Mouse (Mus musculus) kidney, adult 2 months (tissue): ENCODE measurements around the gene Hmgcs2. TPM values are rescaled to one million over a fixed set of nuclear protein-coding genes. Genes with fewer than 3 reads are reported as not detected.
A peak's percentile ranks its signal among the peaks of the same experiment; 100 is the strongest.

Experiments
- DNase-seq: peaks from one replicate; pipeline ENCODE4 v3.0.0; 2021
- H3K27ac ChIP-seq: fragments of 200-500 bp; 2 replicates; pipeline ENCODE4 v1.5.1; 2012; ENCODE audit warnings: low read depth, low read length, control low read depth, inconsistent platforms; ENCODE audit not compliant: insufficient read depth
- H3K27me3 ChIP-seq: fragments of 200-500 bp; replicated peaks from 2 replicates; pipeline ENCODE4 v1.6.1; 2012; ENCODE audit warnings: mild to moderate bottlenecking, moderate library complexity, low read length, inconsistent platforms; ENCODE audit not compliant: control insufficient read depth, insufficient read depth
- H3K36me3 ChIP-seq: fragments of 200-500 bp; 2 replicates; pipeline ENCODE4 v1.6.1; 2012; ENCODE audit warnings: mild to moderate bottlenecking, moderate library complexity, low read length, inconsistent platforms; ENCODE audit not compliant: control insufficient read depth, insufficient read depth
- H3K4me1 ChIP-seq: fragments of 200-500 bp; 2 replicates; pipeline ENCODE4 v1.6.1; 2011; ENCODE audit warnings: low read length; ENCODE audit not compliant: control insufficient read depth, insufficient read depth
- H3K4me3 ChIP-seq: fragments of 200-500 bp; 2 replicates; pipeline ENCODE4 v1.5.1; 2011; ENCODE audit warnings: mild to moderate bottlenecking, low read depth, low read length, control low read depth; ENCODE audit not compliant: insufficient read depth
- CTCF ChIP-seq: fragments of 200-500 bp; conservative IDR thresholded peaks from 2 replicates; pipeline ENCODE4 v1.5.1; 2011; ENCODE audit warnings: low read depth, mild to moderate bottlenecking, control low read depth, low read length, moderate library complexity, mixed read lengths; ENCODE audit not compliant: insufficient read depth, insufficient read length
- POLR2A ChIP-seq: fragments of 200-500 bp; IDR thresholded peaks from one replicate; pipeline ENCODE4 v1.6.1; 2011; ENCODE audit warnings: low read depth, low read length, control low read depth
- WGBS: fragments of 180-500 bp; shearing (Covaris S2); methylation state at CpG from one replicate; pipeline ENCODE4 v1.1.7; 2018; 5-methylcytosine and 5-hydroxymethylcytosine counted together
- polyA plus RNA-seq: library from polyadenylated mRNA; depleted of rRNA; stranded (reverse); fragments of >200 nt; gene quantifications from 2 replicates; pipeline ENCODE4 v1.2.3, GENCODE M21; 2012

Gene Hmgcs2
- polyA plus RNA-seq, 1 experiment: 39.0 TPM

DNA sequence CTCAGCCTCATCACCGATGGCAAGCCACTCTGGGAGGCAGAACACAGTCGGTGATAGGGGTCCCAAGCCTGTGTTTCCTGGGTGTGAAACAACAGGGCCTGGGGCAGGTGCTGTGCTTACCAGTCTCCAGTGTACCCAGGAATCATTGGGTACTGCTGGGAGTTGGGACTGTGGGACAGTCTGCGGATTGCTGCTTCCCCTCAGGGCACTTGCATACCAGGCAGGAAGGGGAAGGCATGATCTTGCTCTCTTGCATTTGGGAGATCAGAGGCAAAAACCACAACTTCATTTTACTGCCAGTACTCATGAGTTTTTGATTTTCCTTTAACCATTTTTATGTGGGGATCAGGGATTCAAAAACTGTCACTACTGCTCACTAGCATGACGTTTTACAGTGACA lies 21.5 kb upstream of the Hmgcs2 start:
- Histone ChIP-seq H3K4me1 (peaks cover 20% of the 10 kb centered on the region), H3K27me3 (no peaks in the 10 kb centered on the region), H3K27ac (no peak overlapping the region), H3K4me3 (no peak overlapping the region), H3K36me3 (no peaks in the 10 kb centered on the region)
- DNase-seq: no peak
- TF ChIP-seq CTCF (no peak), POLR2A (no peak)
- 77% methylated on average over 4 of the region's 4 CpGs for WGBS

DNA sequence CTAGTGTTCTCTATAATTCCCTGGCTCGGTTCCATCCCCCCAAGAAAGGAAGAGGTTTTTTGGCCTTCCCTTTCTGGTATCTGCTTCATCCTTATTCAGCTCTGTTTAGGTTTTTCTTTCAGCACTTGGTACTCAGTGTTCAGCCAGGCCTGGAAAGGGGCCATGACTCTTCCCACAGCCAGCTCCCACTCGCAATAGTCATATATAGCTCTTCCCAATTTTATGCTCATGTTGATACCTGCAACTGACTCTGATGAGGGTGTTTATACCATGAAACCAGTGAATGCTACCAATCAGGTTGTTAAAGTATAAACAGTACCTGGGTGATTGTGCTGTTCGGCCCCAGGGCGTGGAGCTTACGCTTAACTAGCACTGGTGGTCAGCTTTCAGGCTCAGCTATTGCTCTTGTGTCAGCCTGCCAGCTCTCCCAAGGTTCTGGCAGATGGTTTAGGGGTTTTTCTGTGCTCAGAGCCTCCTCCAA lies 20.9 kb upstream of the Hmgcs2 start:
- Histone ChIP-seq H3K4me3 (no peak overlapping the region), H3K4me1 (peaks cover 14% of the 10 kb centered on the region), H3K36me3 (no peaks in the 10 kb centered on the region), H3K27ac (no peak overlapping the region), H3K27me3 (no peaks in the 10 kb centered on the region)
- no peak for DNase-seq
- 68% methylated on average over 5 of the region's 5 CpGs for WGBS
- TF ChIP-seq POLR2A (no peak), CTCF (no peak)

DNA sequence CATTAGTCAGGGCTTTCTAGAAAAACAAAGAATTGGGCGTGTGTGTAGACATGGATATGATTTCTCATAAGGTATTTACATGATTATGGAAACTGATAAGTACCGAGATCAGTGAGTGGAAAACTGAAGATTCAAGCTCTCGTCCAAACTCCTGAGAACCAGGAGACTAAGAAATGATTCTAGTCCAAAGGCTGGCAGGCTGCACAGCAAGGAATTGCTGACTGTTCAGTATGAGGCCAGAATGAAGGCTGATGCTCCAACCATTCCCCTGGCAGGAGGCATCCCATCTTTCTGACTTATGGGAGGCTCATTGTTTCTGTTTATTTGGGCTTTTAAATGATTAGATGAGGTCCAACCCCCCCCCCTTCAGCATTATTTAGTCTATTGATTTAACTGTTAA lies 19.7 kb upstream of the Hmgcs2 start:
- Histone ChIP-seq H3K36me3 (no peaks in the 10 kb centered on the region), H3K4me1 (peaks cover 8% of the 10 kb centered on the region; the same call in 1 of the 2 replicates), H3K4me3 (no peak overlapping the region), H3K27me3 (no peaks in the 10 kb centered on the region), H3K27ac (no peak overlapping the region)
- WGBS: 69% methylated on average over 3 of the region's 3 CpGs
- peak; percentile 68 for DNase-seq
- TF ChIP-seq POLR2A (no peak), CTCF (no peak)

DNA sequence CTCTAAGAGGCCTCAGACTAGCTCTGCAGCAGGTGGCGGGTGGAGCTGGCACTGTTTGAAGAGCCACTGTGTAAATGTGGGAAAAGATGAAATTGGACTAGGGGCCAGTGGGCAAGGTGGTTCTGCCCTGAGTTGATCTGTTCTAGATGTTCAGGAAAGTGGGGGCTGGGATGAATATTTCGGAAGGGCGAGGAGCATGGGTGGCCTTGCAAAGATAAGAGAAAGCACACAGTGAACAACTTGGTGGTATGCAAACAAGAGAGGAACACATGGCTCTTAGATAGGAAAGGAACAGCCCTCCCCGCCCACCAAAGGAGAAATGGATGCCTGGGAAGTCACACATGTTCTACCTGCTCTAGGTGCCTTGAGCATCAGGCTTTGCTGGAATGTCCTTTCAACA lies 18.8 kb upstream of the Hmgcs2 start:
- 92% methylated on average over 4 of the region's 4 CpGs for WGBS
- Histone ChIP-seq H3K36me3 (no peaks in the 10 kb centered on the region), H3K4me3 (no peak overlapping the region), H3K4me1 (peaks cover 8% of the 10 kb centered on the region; the same call in 1 of the 2 replicates), H3K27ac (no peak overlapping the region; the same call in 1 of the 2 replicates), H3K27me3 (no peaks in the 10 kb centered on the region)
- no peak for TF ChIP-seq CTCF
- no peak for TF ChIP-seq POLR2A
- no peak for DNase-seq

DNA sequence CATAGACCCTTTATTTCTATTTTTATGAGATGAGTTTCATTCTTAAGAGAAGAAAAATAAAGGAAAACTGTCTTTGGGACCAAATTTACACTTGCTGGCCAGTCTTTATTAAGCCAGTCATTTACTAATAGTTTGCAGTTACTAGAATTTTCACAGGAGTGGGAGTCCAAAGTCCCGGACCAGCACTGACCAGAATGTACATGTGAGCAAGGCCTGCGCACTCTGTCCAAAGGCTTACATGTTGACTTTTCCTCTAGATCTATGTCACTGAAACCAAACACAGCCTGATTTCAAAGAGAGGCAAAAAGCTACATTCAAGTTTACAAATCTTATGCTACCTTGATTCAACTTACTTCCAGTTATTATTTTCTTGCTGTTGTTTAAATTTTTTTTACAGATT lies 18.1 kb upstream of the Hmgcs2 start:
- WGBS: 66% methylated on average over 2 of the region's 2 CpGs
- Histone ChIP-seq H3K36me3 (no peaks in the 10 kb centered on the region), H3K27ac (peak overlapping the region; percentile 93), H3K4me1 (peaks cover 11% of the 10 kb centered on the region; the same call in 1 of the 2 replicates), H3K27me3 (no peaks in the 10 kb centered on the region), H3K4me3 (no peak overlapping the region)
- no peak for TF ChIP-seq POLR2A
- TF ChIP-seq CTCF: no peak
- DNase-seq: peak; percentile 83

DNA sequence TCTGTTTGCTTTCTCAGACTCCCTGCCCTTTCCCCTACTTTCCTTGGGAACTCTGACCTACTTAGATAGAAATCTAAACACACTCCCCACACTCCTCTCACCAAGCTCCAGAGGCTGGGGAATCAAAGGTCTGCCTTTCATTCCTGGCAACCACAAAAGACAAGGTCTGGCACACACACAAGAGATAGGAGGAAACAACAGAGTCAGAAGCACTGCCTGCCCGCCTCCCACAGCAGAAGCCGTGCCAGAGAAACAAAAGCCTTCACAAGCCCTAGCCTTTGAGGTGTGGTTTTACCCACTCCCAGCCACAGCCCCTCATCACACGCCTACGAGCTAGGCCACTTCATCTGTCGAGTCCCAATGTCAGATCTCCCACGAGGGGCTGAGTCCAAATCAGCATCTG lies 13.0 kb upstream of the Hmgcs2 start:
- peaks cover 12% of the 10 kb centered on the region for H3K4me1 ChIP-seq
- peak; percentile 78 for DNase-seq
- no peak for TF ChIP-seq CTCF
- TF ChIP-seq POLR2A: no peak
- H3K27me3 ChIP-seq: no peaks in the 10 kb centered on the region
- H3K36me3 ChIP-seq: no peaks in the 10 kb centered on the region
- no peak overlapping the region for H3K4me3 ChIP-seq
- H3K27ac ChIP-seq: no peak overlapping the region; the same call in 1 of the 2 replicates
- 18% methylated on average over 6 of the region's 6 CpGs for WGBS

DNA sequence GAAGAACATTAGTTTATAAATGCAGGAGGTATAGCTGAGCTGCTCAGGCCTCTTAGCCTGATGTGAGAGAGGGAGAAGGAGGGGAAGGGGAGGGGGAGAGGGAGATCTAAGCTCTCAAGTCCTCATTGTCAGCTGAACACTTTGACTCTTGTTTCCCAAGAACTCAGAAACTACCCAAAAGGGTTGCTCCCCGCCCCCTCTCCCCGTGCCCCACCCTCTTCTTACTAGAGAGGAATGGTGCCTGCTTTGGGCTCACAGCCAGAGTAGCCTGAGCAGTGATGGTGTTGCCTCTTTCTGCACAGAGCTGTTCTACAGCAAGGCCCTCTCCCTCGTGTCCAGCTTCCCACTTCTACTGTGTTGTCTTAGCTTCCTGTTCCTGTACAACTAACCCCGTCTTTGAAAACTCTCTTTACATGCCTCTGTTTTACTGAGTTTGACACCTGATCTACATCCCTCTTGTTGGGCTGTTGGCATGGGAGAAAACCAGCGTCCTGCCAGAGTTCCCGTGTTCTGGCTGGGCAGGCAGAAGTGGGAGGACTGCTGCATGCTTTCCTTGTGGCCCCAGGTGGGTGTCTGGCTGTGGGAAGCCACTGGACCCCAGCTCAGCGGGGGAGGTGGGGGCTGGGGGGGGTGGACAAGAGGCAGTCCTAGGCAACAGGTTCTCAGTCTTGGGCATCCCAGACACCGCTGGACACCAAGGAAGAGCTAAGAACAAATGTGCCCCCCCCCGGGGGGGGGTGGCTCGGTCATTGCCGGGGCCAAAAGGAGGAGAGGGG lies 6.4 kb upstream of the Hmgcs2 start:
- WGBS: 42% methylated on average over 11 of the region's 11 CpGs
- no peak overlapping the region for H3K27ac ChIP-seq
- DNase-seq: no peak
- H3K36me3 ChIP-seq: no peaks in the 10 kb centered on the region
- no peak for TF ChIP-seq CTCF
- TF ChIP-seq POLR2A: no peak
- H3K4me1 ChIP-seq: peaks cover 6% of the 10 kb centered on the region; the same call in 1 of the 2 replicates
- H3K4me3 ChIP-seq: no peak overlapping the region
- no peaks in the 10 kb centered on the region for H3K27me3 ChIP-seq
